Mouse (Mus musculus) right cerebral cortex, adult 2 months (tissue): Measurements from ENCODE around the gene Ly6g6f.
A peak's percentile ranks its signal among the peaks of the same experiment; 100 is the strongest.

ENCODE experiments used
- DNase-seq, 2 experiments: peaks; one replicate each; pipeline ENCODE4 v3.0.0; 2021 to 2022; ENCODE audit warnings: low spot score in 2 of 2

Gene Ly6g6f

GRCm38 (mm10) chr17:35077786-35078233 is 7.6 kb downstream of the Ly6g6f start, which contains the start of gene Ly6g6d:
Gene Ly6g6d (minus strand): TSS chr17:35078065.
- no peak for DNase-seq

- no peak for DNase-seq
Measured at GRCm38 (mm10) chr17:35077285-35077684, 8.1 kb downstream of the Ly6g6f start.

- DNase-seq, result no peak
Measured at GRCm38 (mm10) chr17:35076507-35077176, 8.8 kb downstream of the Ly6g6f start, which contains the start of gene Ly6g6e. Gene Ly6g6e (plus strand): TSS chr17:35076902.

- no peak for DNase-seq
Measured at GRCm38 (mm10) chr17:35074097-35074496, 11.3 kb downstream of the Ly6g6f start.

GRCm38 (mm10) chr17:35071454-35071853 is 14.0 kb downstream of the Ly6g6f start:
- no peak for DNase-seq

GRCm38 (mm10) chr17:35070556-35071229 is 14.7 kb downstream of the Ly6g6f start:
- DNase-seq, result no peak

GRCm38 (mm10) chr17:35068213-35068914 is 17.0 kb downstream of the Ly6g6f start:
- DNase-seq, result peak in 1 of 2 experiments; percentile 42

- no peak for DNase-seq
Measured at GRCm38 (mm10) chr17:35066084-35066483, 19.3 kb downstream of the Ly6g6f start, which contains the start of gene Mpig6b. Gene Mpig6b (minus strand): TSS chr17:35066184.

GRCm38 (mm10) chr17:35064951-35065947 is 20.2 kb downstream of the Ly6g6f start, which contains the start of gene Ly6g6c:
Gene Ly6g6c (plus strand): TSS chr17:35065388.
- DNase-seq, result no peak

- DNase-seq, result no peak
Measured at GRCm38 (mm10) chr17:35064378-35064877, 21.0 kb downstream of the Ly6g6f start.

- no peak for DNase-seq
Measured at GRCm38 (mm10) chr17:35063466-35063865, 21.9 kb downstream of the Ly6g6f start.

GRCm38 (mm10) chr17:35061299-35061698 is 24.1 kb downstream of the Ly6g6f start:
- no peak for DNase-seq

GRCm38 (mm10) chr17:35060737-35061297 is 24.6 kb downstream of the Ly6g6f start:
- no peak for DNase-seq

GRCm38 (mm10) chr17:35060071-35060470 is 25.3 kb downstream of the Ly6g6f start:
- no peak for DNase-seq

GRCm38 (mm10) chr17:35058911-35059892 is 26.2 kb downstream of the Ly6g6f start, which contains the start of gene Ddah2:
Gene Ddah2 (plus strand): TSS chr17:35059035.
- DNase-seq, result peak; percentile 46 to 66

- DNase-seq, result no peak
Measured at GRCm38 (mm10) chr17:35058316-35058715, 27.1 kb downstream of the Ly6g6f start.

GRCm38 (mm10) chr17:35057090-35057489 is 28.3 kb downstream of the Ly6g6f start:
- no peak for DNase-seq

GRCm38 (mm10) chr17:35055691-35056495 is 29.5 kb downstream of the Ly6g6f start:
- no peak for DNase-seq
